Mouse (Mus musculus) olfactory bulb, adult 2 months (tissue): Measurements from ENCODE around the gene Tspan12.

Source experiments
- CTCF ChIP-seq: fragments of 200-500 bp; IDR thresholded peaks from 2 replicates; pipeline ENCODE4 v1.5.1; 2012; ENCODE audit warnings: low read depth, mild to moderate bottlenecking, low read length, moderate library complexity; ENCODE audit not compliant: insufficient read depth
- POLR2A ChIP-seq: fragments of 200-500 bp; IDR thresholded peaks from 2 replicates; pipeline ENCODE4 v1.6.1; 2012; ENCODE audit warnings: mild to moderate bottlenecking, low read depth, low read length, moderate library complexity; ENCODE audit not compliant: insufficient read depth

DNA sequence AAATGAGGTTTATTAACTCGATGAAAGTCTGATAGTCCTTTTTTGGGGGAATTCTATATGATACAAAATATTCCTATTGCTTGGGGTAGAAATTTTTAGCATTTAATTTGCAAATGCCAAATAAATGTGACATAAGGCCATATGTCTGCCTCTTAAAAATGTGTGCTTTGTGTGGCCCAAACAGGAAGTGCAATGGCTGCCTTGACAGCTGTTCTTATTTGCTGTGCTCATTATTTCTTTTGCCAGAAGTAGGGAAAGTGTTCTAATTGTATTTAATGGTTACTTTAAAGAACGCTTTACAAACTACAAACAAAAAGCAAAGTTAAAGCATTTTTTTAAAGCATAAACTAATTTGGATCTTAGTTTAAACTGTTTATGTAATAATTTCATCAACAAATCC is 36.8 kb upstream of the Tspan12 start:
- TF ChIP-seq CTCF (no peak), POLR2A (no peak)
